Mouse (Mus musculus) small intestine, adult 2 months (tissue): Measurements from ENCODE around the gene Kctd14. TPM values are rescaled to one million over a fixed set of nuclear protein-coding genes. Genes with fewer than 3 reads are reported as not detected.

Source experiments
- H3K27ac ChIP-seq: fragments of 200-500 bp; 2 replicates; pipeline ENCODE4 v1.5.1; 2012; ENCODE audit warnings: low read depth, low read length, control low read depth, inconsistent platforms; ENCODE audit not compliant: insufficient read depth
- H3K27me3 ChIP-seq: fragments of 200-500 bp; 2 replicates; pipeline ENCODE4 v1.6.1; 2012; ENCODE audit warnings: mild to moderate bottlenecking, moderate library complexity, low read length, inconsistent platforms; ENCODE audit not compliant: control insufficient read depth, insufficient read depth
- H3K36me3 ChIP-seq: fragments of 200-500 bp; 2 replicates; pipeline ENCODE4 v1.6.1; 2012; ENCODE audit warnings: mild to moderate bottlenecking, low read length, control low read depth, inconsistent platforms; ENCODE audit not compliant: control insufficient read depth, insufficient read depth
- H3K4me1 ChIP-seq: fragments of 200-500 bp; 2 replicates; pipeline ENCODE4 v1.6.1; 2012; ENCODE audit warnings: low read length, inconsistent platforms, mixed read lengths; ENCODE audit not compliant: control insufficient read depth, insufficient read depth, insufficient read length
- H3K4me3 ChIP-seq: fragments of 200-500 bp; 2 replicates; pipeline ENCODE4 v1.5.1; 2012; ENCODE audit warnings: low read depth, mild to moderate bottlenecking, control low read depth, inconsistent platforms, low read length, moderate library complexity
- CTCF ChIP-seq: fragments of 200-500 bp; IDR thresholded peaks from 2 replicates; pipeline ENCODE4 v1.5.1; 2012; ENCODE audit warnings: low read depth, mild to moderate bottlenecking, control low read depth, inconsistent platforms, low read length, moderate library complexity, mixed read lengths; ENCODE audit not compliant: insufficient replicate concordance, insufficient read length; ENCODE audit errors: extremely low read depth
- POLR2A ChIP-seq: fragments of 200-500 bp; IDR thresholded peaks from 2 replicates; pipeline ENCODE4 v1.6.1; 2012; ENCODE audit warnings: low read depth, mild to moderate bottlenecking, control low read depth, inconsistent platforms, low read length, moderate library complexity
- WGBS: fragments of 180-500 bp; shearing (Covaris S2); methylation state at CpG from one replicate; pipeline ENCODE4 v1.1.7; 2018; 5-methylcytosine and 5-hydroxymethylcytosine counted together
- polyA plus RNA-seq: library from polyadenylated mRNA; depleted of rRNA; stranded (reverse); fragments of >200 nt; gene quantifications from 2 replicates; pipeline ENCODE4 v1.2.3, GENCODE M21; 2012

Gene Kctd14
- polyA plus RNA-seq, 1 experiment = 2.6 TPM

- 39% methylated on average over 3 of the region's 3 CpGs for WGBS
- no peak for TF ChIP-seq POLR2A
- no peak for TF ChIP-seq CTCF
Observed at GRCm38 (mm10) chr7:97479349-97479748, 28.2 kb downstream of the Kctd14 start.

GRCm38 (mm10) chr7:97480290-97480689 lies 29.2 kb downstream of the Kctd14 start:
- Histone ChIP-seq H3K27me3 (no peaks in the 10 kb centered on the region), H3K36me3 (peaks cover 5% of the 10 kb centered on the region), H3K4me1 (peaks cover 2% of the 10 kb centered on the region; the same call in 1 of the 2 replicates), H3K27ac (no peak overlapping the region), H3K4me3 (no peak overlapping the region)
- TF ChIP-seq POLR2A = no peak
- TF ChIP-seq CTCF = no peak
- WGBS = 6% methylated on average over 3 of the region's 3 CpGs

More at GRCm38 (mm10) chr7:97479349-97479748, 28.2 kb downstream of the Kctd14 start:
- no peaks in the 10 kb centered on the region for H3K36me3 ChIP-seq
- no peak overlapping the region for H3K4me3 ChIP-seq
- no peaks in the 10 kb centered on the region for H3K27me3 ChIP-seq
- peaks cover 2% of the 10 kb centered on the region; the same call in 1 of the 2 replicates for H3K4me1 ChIP-seq
- H3K27ac ChIP-seq = no peak overlapping the region

GRCm38 (mm10) chr7:97480821-97481339 lies 29.8 kb downstream of the Kctd14 start, which contains the start of gene Ints4:
TSS of gene Ints4 (plus strand) at chr7:97480956.
- TF ChIP-seq CTCF = peak; percentile 26; the same call in 1 of the 2 replicates
- peak; percentile 42; the same call in 1 of the 2 replicates for TF ChIP-seq POLR2A
- WGBS = under 1% methylated on average over 24 of the region's 24 CpGs
- Histone ChIP-seq H3K4me3 (peak within 1 kb of the TSS; percentile 70), H3K27me3 (no peaks in the 10 kb centered on the region), H3K27ac (peak within 1 kb of the TSS; percentile 27), H3K4me1 (peaks cover 2% of the 10 kb centered on the region; the same call in 1 of the 2 replicates), H3K36me3 (peaks cover 9% of the 10 kb centered on the region)

- Histone ChIP-seq H3K4me3 (no peak overlapping the region), H3K27ac (no peak overlapping the region), H3K27me3 (no peaks in the 10 kb centered on the region), H3K36me3 (peaks cover 20% of the 10 kb centered on the region), H3K4me1 (peaks cover 2% of the 10 kb centered on the region; the same call in 1 of the 2 replicates)
- TF ChIP-seq CTCF = no peak
- TF ChIP-seq POLR2A = no peak
- 73% methylated on average over 2 of the region's 2 CpGs for WGBS
Observed at GRCm38 (mm10) chr7:97483378-97483777, 32.3 kb downstream of the Kctd14 start.

- no peaks in the 10 kb centered on the region for H3K27me3 ChIP-seq
- 66% methylated on average over 3 of the region's 3 CpGs for WGBS
- no peak overlapping the region for H3K4me3 ChIP-seq
- H3K4me1 ChIP-seq = no peaks in the 10 kb centered on the region
- no peak overlapping the region for H3K27ac ChIP-seq
- H3K36me3 ChIP-seq = peaks cover 40% of the 10 kb centered on the region
- TF ChIP-seq CTCF = no peak
- no peak for TF ChIP-seq POLR2A
Observed at GRCm38 (mm10) chr7:97491157-97491556, 40.0 kb downstream of the Kctd14 start.

GRCm38 (mm10) chr7:97492420-97492819 lies 41.3 kb downstream of the Kctd14 start:
- Histone ChIP-seq H3K4me1 (no peaks in the 10 kb centered on the region), H3K27ac (no peak overlapping the region), H3K27me3 (no peaks in the 10 kb centered on the region), H3K4me3 (no peak overlapping the region), H3K36me3 (peaks cover 33% of the 10 kb centered on the region)
- WGBS = 81% methylated on average over 4 of the region's 4 CpGs
- TF ChIP-seq POLR2A (no peak), CTCF (no peak)

- no peaks in the 10 kb centered on the region for H3K4me1 ChIP-seq
- TF ChIP-seq CTCF = no peak
- TF ChIP-seq POLR2A = no peak
- H3K36me3 ChIP-seq = peaks cover 22% of the 10 kb centered on the region
- H3K27ac ChIP-seq = no peak overlapping the region
- no peaks in the 10 kb centered on the region for H3K27me3 ChIP-seq
- H3K4me3 ChIP-seq = no peak overlapping the region
Observed at GRCm38 (mm10) chr7:97495052-97495451, 43.9 kb downstream of the Kctd14 start.
